Mouse (Mus musculus) B cell, adult (primary cell): ENCODE data around the gene Vmn2r103. TPM values are rescaled to one million over a fixed set of nuclear protein-coding genes. Genes with fewer than 3 reads are reported as not detected.

Source experiments
- total RNA-seq: library from RNA; stranded (reverse); gene quantifications from 4 replicates; pipeline ENCODE4 v1.2.4, GENCODE M21; 2023; ENCODE audit not compliant: inconsistent age

Vmn2r103 gene
- total RNA-seq: not detected in 4 replicates

GRCm38 (mm10) chr17:19773063-19773462 is at the start of gene Vmn2r103:
Vmn2r103 (plus strand) TSS chr17:19773363.

Other genes starting within 250 kb of the Vmn2r103 start
- gene Vmn2r101, start 196.1 kb upstream of the Vmn2r103 start, total RNA-seq: not detected in 4 replicates
- gene Vmn2r102, start 113.0 kb upstream of the Vmn2r103 start, total RNA-seq: not detected in 4 replicates